Mouse (Mus musculus) neural tube, embryonic 14.5 days (tissue): ENCODE measurements around the gene Clint1. TPM values are rescaled to one million over a fixed set of nuclear protein-coding genes. Genes with fewer than 3 reads are reported as not detected.
"Not testable (repeated sequence)": the region's sequence is repeated elsewhere in the genome, so short reads cannot be mapped to it uniquely, and the experiment has no call there.

Source experiments
- ATAC-seq: fragments of 200-750 bp; cut with Nextera tagmentation; 2 replicates; pipeline ENCODE4 v1.8.0; 2017; ENCODE audit warnings: low read depth, mild to moderate bottlenecking, moderate TSS enrichment, moderate library complexity
- H3K27ac ChIP-seq: fragments of 300-500 bp; sonication (generic); 2 replicates; pipeline ENCODE4 v1.5.1; 2014; ENCODE audit warnings: low read depth, mild to moderate bottlenecking, control low read depth, low read length, moderate library complexity, mixed read lengths
- H3K27me3 ChIP-seq: fragments of 300-500 bp; sonication (generic); 2 replicates; pipeline ENCODE4 v1.6.1; 2014; ENCODE audit warnings: low read length; ENCODE audit not compliant: control insufficient read depth, insufficient read depth
- H3K36me3 ChIP-seq: fragments of 300-500 bp; sonication (generic); 2 replicates; pipeline ENCODE4 v1.6.1; 2014; ENCODE audit warnings: low read length, mixed read lengths; ENCODE audit not compliant: control insufficient read depth, insufficient read depth
- H3K4me1 ChIP-seq: fragments of 300-500 bp; sonication (generic); 2 replicates; pipeline ENCODE4 v1.6.1; 2014; ENCODE audit warnings: low read length; ENCODE audit not compliant: control insufficient read depth, insufficient read depth
- H3K4me2 ChIP-seq: fragments of 300-500 bp; sonication (generic); 2 replicates; pipeline ENCODE4 v1.6.1; 2014; ENCODE audit warnings: mild to moderate bottlenecking, low read depth, low read length, control low read depth
- H3K4me3 ChIP-seq: fragments of 300-500 bp; sonication (generic); 2 replicates; pipeline ENCODE4 v1.5.1; 2014; ENCODE audit warnings: low read depth, low read length, control low read depth, mixed read lengths
- H3K9ac ChIP-seq: fragments of 300-500 bp; sonication (generic); replicated peaks from 2 replicates; pipeline ENCODE4 v1.6.1; 2014; ENCODE audit warnings: low read depth, mild to moderate bottlenecking, control low read depth, low read length, mixed read lengths
- H3K9me3 ChIP-seq: fragments of 300-500 bp; sonication (generic); 2 replicates; pipeline ENCODE4 v1.6.1; 2016; ENCODE audit warnings: low read length; ENCODE audit not compliant: control insufficient read depth
- WGBS: fragments of 180-500 bp; shearing (Covaris S2); extraction: QIAGEN DNeasy Blood & Tissue Kit; methylation state at CpG from one replicate; pipeline ENCODE4 v1.1.7; 2014; 5-methylcytosine and 5-hydroxymethylcytosine counted together
- polyA plus RNA-seq: library from polyadenylated mRNA; unstranded; fragments of >200 nt; fragmentation: Nextera tagmentation; extraction: Ambion mirVana; gene quantifications from 2 replicates; pipeline ENCODE4 v1.2.1, GENCODE M21; 2014

Gene Clint1
- polyA plus RNA-seq, 1 experiment from 2014 or later = 34.5 TPM

DNA sequence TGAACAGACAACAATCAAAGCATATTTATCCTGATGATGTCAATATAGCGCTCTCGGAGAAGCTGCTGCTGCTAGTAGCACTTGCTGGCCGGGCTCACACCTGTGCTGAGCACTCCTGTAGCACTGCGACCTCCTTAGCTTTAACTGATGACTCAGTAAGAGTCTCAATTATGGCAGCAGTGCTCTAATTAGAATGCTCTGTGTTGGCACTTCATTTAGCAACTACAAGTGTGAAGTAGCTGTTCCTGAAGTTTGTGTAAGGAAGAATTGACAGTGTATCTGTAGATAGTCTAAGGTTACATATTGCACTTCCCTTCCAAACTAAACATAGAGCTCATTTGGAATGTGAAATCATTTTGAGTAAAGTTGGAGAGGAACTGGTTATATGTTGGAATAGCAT lies 14.7 kb downstream of the Clint1 start:
- H3K27me3 ChIP-seq = no peaks in the 10 kb centered on the region
- no peak overlapping the region for H3K27ac ChIP-seq
- no peaks in the 10 kb centered on the region for H3K36me3 ChIP-seq
- 91% methylated on average over 4 of the region's 4 CpGs for WGBS
- H3K4me1 ChIP-seq = no peaks in the 10 kb centered on the region
- no peak overlapping the region for H3K4me3 ChIP-seq
- no peak for ATAC-seq
- no peak overlapping the region for H3K4me2 ChIP-seq
- H3K9ac ChIP-seq = no peak overlapping the region
- no peaks in the 10 kb centered on the region for H3K9me3 ChIP-seq

DNA sequence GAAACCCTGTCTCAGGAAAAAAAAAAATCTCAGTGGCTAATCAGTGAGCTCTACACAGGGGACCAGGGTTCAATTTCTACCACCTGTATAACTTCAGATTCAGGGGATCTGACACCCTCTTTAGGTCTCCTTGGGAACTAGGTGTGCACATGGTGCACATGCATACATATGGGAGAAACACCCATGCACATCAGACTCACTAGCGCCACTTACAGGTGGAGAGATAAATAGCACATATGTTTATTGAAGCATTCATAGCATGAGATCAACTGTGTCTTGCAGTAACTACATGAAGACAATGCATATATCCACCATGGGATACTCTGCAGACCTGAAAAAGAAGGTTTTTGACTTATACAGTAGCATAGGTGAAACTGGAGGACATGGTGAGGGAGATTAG lies 21.8 kb downstream of the Clint1 start:
- WGBS = 91% methylated on average over 1 of the region's 1 CpGs
- Histone ChIP-seq H3K9me3 (no peaks in the 10 kb centered on the region), H3K27me3 (no peaks in the 10 kb centered on the region), H3K27ac (no peak overlapping the region), H3K9ac (no peak overlapping the region), H3K36me3 (no peaks in the 10 kb centered on the region), H3K4me2 (no peak overlapping the region), H3K4me1 (no peaks in the 10 kb centered on the region), H3K4me3 (no peak overlapping the region)
- no peak for ATAC-seq

DNA sequence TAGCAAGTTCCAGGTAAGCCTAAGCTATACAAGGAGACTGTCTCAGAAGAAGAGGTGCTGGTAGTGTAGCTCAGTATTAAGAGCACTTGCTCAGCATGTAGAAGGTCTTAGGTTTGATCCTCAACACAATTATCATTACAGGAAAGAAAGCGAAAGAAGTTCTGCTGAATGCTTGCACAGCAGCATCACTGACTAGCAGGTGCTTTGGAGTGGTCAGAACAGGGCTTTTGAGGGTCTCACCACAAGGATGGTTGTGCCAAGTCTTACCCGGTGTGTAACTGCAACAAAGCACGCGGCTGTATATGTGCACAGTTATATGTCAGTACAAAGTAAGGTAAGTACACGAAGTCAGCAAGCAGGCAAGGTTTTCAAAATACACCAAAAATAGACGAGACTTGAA lies 22.4 kb downstream of the Clint1 start:
- H3K4me1 ChIP-seq = no peaks in the 10 kb centered on the region
- no peak overlapping the region for H3K9ac ChIP-seq
- no peak for ATAC-seq
- H3K4me3 ChIP-seq = no peak overlapping the region
- no peaks in the 10 kb centered on the region for H3K36me3 ChIP-seq
- no peak overlapping the region for H3K4me2 ChIP-seq
- no peak overlapping the region for H3K27ac ChIP-seq
- WGBS = 98% methylated on average over 6 of the region's 6 CpGs
- H3K9me3 ChIP-seq = no peaks in the 10 kb centered on the region
- no peaks in the 10 kb centered on the region for H3K27me3 ChIP-seq

DNA sequence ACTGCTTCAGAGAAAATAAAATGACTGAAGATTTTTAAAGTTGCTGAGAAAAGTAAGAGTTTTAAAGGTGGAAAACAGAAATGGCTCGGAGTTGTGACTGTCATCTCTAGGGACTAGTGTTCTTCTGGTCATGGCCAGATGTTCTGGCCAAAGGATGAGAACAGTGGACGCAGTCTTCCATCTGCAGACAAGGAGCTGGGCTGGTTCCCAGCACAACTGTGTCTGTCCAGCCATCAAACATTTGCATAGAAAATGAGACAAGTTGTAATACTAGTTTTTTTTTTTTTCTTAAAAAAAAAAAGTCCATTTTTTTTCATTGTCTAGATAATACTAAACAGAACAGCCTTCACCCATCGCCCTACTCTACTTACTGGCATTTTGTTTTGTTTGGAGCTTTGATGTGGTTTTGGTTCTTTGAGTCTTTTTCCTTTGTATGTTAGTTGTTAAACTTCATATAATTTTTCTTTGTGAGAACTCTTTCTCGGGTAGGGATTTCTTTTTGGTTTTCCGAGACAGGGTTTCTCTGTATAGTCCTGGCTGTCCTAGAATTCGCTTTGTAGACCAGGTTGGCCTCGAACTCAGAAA lies 23.6 kb downstream of the Clint1 start:
- no peak overlapping the region for H3K9ac ChIP-seq
- H3K27ac ChIP-seq = no peak overlapping the region
- H3K27me3 ChIP-seq = no peaks in the 10 kb centered on the region
- H3K4me1 ChIP-seq = 0 out of 2 replicates have a peak, but pooled peaks cover under 1% of the 10 kb centered on the region
- 96% methylated on average over 7 of the region's 7 CpGs for WGBS
- H3K4me3 ChIP-seq = no peak overlapping the region
- no peak overlapping the region for H3K4me2 ChIP-seq
- no peaks in the 10 kb centered on the region for H3K9me3 ChIP-seq
- ATAC-seq = no peak
- no peaks in the 10 kb centered on the region for H3K36me3 ChIP-seq

DNA sequence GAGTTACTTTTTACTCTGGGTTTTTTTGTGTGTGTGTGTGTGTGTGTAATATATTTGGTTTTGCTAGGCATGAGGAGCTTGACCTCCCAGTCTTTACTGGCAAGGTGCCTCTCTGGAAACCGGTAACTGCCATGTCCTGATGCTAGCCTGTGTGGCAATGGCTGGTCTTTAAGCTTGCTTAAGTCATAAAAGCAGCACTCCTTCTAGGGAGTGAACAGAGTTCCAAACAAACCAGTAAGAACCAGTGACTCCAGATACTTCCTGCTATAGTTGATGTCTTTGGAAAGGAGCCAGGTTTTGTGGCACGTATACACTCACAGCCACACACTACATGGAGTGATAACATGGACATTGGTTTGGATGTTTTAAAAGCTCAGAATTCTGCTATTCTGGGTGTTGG lies 24.2 kb downstream of the Clint1 start:
- Histone ChIP-seq H3K4me3 (no peak overlapping the region), H3K4me1 (peaks cover 6% of the 10 kb centered on the region; the same call in 1 of the 2 replicates), H3K4me2 (no peak overlapping the region), H3K27ac (no peak overlapping the region), H3K27me3 (no peaks in the 10 kb centered on the region), H3K9ac (no peak overlapping the region), H3K9me3 (no peaks in the 10 kb centered on the region), H3K36me3 (no peaks in the 10 kb centered on the region)
- 78% methylated on average over 2 of the region's 2 CpGs for WGBS
- no peak for ATAC-seq

DNA sequence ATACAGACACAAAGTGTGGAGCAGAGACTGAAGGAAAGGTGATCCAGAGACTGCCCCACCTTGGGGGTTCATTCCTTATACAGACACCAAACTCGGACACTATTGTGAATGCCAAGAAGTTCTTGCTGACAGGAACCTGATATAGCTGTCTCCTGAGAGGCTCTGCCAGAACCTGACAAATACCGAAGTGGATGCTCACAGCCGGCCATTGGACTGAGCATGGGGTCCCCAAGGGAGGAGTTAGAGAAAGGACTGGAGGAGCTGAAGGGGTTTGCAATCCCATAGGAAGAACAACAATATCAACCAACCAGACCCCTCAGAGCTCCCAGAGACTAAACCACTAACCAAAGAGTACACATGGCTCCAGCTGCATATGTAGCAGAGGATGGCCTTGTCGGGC lies 27.5 kb downstream of the Clint1 start:
- not testable (repeated sequence) for H3K4me1 ChIP-seq, H3K9me3 ChIP-seq, ATAC-seq, H3K4me2 ChIP-seq, H3K4me3 ChIP-seq, H3K27me3 ChIP-seq, H3K36me3 ChIP-seq, H3K27ac ChIP-seq, H3K9ac ChIP-seq
- 60% methylated on average over 4 of the region's 4 CpGs for WGBS

DNA sequence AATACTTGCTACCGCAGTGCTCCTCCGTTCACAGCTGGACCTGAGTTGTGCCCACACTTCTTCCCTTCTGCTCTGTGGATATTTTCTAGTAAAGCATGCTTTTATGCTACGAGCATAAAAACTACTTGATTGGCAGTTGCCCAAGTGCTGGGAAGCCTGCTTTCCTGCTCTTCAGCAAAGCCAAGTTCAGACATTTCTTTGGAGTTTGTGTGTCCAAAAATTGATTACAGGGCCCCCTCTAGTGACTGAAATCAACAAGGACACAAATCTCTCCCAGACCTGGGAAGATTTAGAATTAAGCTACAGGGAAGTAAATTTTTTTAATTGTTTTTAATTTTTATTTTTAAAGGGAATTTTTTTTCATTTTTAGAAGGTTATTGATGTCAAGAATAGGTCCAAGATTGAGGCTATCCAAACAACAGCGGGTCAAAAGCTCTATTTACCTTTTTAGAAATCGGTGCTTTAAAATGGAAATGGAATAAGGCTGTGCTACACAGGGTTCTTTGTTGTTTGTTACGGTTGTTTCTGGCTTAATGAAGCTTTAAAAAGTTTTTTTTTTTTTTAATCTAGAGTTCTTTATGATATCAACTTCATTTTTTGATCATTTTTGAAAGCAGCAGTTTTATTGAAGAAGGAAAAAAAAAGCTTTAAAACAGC lies 29.3 kb downstream of the Clint1 start:
- H3K4me2 ChIP-seq = peak overlapping the region; percentile 8; the same call in 1 of the 2 replicates

DNA sequence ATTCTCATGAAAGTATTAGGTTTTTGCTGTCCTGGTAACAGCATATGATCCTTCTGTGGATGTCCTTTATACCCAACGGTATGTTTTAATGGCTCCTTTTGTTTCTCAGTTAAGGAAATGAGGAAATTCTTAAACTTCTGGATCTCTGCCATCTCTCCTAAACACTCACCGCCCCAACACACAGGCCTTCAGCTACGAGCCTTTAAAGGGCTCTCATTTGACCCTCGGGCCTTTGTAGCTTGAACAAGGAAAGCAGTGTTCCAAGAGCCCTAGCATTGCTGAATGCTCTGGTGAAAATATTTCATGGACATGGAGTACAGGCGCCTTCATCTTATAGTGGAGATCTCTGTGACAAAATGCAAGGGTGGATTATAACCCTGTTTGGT lies 29.8 kb downstream of the Clint1 start:
- Histone ChIP-seq H3K9ac (no peak overlapping the region), H3K27me3 (no peaks in the 10 kb centered on the region), H3K4me2 (no peak overlapping the region), H3K4me3 (no peak overlapping the region), H3K36me3 (no peaks in the 10 kb centered on the region; the same call in 1 of the 2 replicates), H3K27ac (no peak overlapping the region), H3K4me1 (peaks cover 10% of the 10 kb centered on the region), H3K9me3 (no peaks in the 10 kb centered on the region)
- peak; percentile 74; the same call in 1 of the 2 replicates for ATAC-seq
- 33% methylated on average over 5 of the region's 5 CpGs for WGBS

More for the DNA sequence above, 29.3 kb downstream of the Clint1 start:
- Histone ChIP-seq H3K4me1 (peaks cover 10% of the 10 kb centered on the region), H3K36me3 (no peaks in the 10 kb centered on the region; the same call in 1 of the 2 replicates), H3K27ac (0 out of 2 replicates have a peak overlapping the region, but pooled peaks have one; percentile 5), H3K4me3 (no peak overlapping the region), H3K27me3 (no peaks in the 10 kb centered on the region), H3K9ac (no peak overlapping the region), H3K9me3 (no peaks in the 10 kb centered on the region)
- ATAC-seq = 0 out of 2 replicates have a peak, but pooled peaks have one; percentile 42
- 30% methylated on average over 6 of the region's 6 CpGs for WGBS

DNA sequence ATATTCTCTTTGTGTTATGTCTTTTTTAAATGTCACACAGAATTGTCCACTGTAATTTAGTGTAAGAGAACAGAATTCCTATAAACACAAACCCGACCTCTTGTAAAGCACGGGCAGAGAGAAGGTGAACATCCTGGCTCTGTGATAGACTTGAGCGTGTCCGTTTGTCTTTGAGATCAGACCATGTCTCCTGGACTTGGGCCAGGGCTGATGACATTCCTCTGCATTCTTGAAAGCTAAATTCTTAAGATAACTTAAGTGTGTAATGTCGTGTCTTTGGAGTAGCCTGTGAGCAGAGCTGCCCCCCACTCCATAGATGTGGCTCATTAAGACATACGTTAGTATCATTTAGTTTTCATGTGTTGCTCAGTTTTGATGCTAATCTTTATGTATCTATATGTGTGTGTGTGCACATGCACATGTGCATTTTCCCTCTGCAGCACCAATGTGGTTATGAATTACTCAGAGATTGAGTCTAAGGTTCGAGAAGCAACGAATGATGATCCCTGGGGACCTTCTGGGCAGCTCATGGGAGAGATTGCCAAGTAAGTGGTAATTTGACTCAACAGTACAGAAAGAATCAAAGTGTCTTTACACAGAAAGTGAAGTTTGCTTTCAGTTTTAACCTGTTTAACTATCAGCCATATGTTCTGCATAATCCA lies 31.6 kb downstream of the Clint1 start:
- Histone ChIP-seq H3K27ac (no peak overlapping the region), H3K4me1 (peaks cover 10% of the 10 kb centered on the region), H3K4me3 (no peak overlapping the region), H3K27me3 (no peaks in the 10 kb centered on the region), H3K36me3 (peaks cover 5% of the 10 kb centered on the region), H3K9me3 (no peaks in the 10 kb centered on the region), H3K9ac (no peak overlapping the region), H3K4me2 (no peak overlapping the region)
- ATAC-seq = no peak
- WGBS = 56% methylated on average over 8 of the region's 8 CpGs
